Mouse (Mus musculus) G1E (cell line): ENCODE measurements around the gene 2510009E07Rik. TPM values are rescaled to one million over a fixed set of nuclear protein-coding genes. Genes with fewer than 3 reads are reported as not detected.

Source experiments
- ATAC-seq: 2 replicates; pipeline ENCODE4 v1.8.0; 2016; ENCODE audit warnings: mild to moderate bottlenecking; ENCODE audit not compliant: insufficient number of reproducible peaks, poor library complexity, low FRiP score, severe bottlenecking; ENCODE audit errors: extremely low read depth
- DNase-seq: peaks from one replicate; pipeline ENCODE4 v3.0.0; 2012; ENCODE audit warnings: low spot score
- H3K27me3 ChIP-seq: 2 replicates; pipeline ENCODE4 v1.6.1; 2012; ENCODE audit warnings: mild to moderate bottlenecking, low read length, inconsistent platforms; ENCODE audit not compliant: insufficient read depth
- H3K36me3 ChIP-seq: replicated peaks from 2 replicates; pipeline ENCODE3; 2012; ENCODE audit warnings: mild to moderate bottlenecking, inconsistent platforms
- H3K4me1 ChIP-seq: 2 replicates; pipeline ENCODE4 v1.6.1; 2012; ENCODE audit warnings: low read depth, low read length, inconsistent platforms, mixed read lengths; ENCODE audit not compliant: insufficient read depth
- H3K4me3 ChIP-seq: 2 replicates; pipeline ENCODE4 v1.5.1; 2012; ENCODE audit warnings: low read depth, mild to moderate bottlenecking, inconsistent platforms, low read length, moderate library complexity, mixed read lengths
- H3K9me3 ChIP-seq: replicated peaks from 2 replicates; pipeline ENCODE4 v1.6.1; 2012; ENCODE audit warnings: inconsistent platforms
- CTCF ChIP-seq: IDR thresholded peaks from 2 replicates; pipeline ENCODE4 v1.5.1; 2012; ENCODE audit warnings: low read depth, low read length, inconsistent platforms, mixed read lengths
- GATA1 ChIP-seq: IDR thresholded peaks from 2 replicates; pipeline ENCODE4 v1.6.1; 2012; ENCODE audit warnings: borderline replicate concordance, low read length, inconsistent platforms, mixed read lengths
- GATA2 ChIP-seq: IDR thresholded peaks from 2 replicates; pipeline ENCODE4 v1.6.1; 2012; ENCODE audit warnings: low read depth, low read length, inconsistent platforms, borderline replicate concordance
- POLR2AphosphoS5 ChIP-seq: IDR thresholded peaks from 2 replicates; pipeline ENCODE4 v1.6.1; 2012; ENCODE audit warnings: low read depth, low read length, inconsistent platforms; ENCODE audit not compliant: insufficient replicate concordance
- TAL1 ChIP-seq: conservative IDR thresholded peaks from 2 replicates; pipeline ENCODE4 v1.6.1; 2012; ENCODE audit warnings: low read depth, low read length, inconsistent platforms, mixed read lengths
- polyA plus RNA-seq: library from polyadenylated mRNA; stranded (reverse); fragments of >175 nt; gene quantifications from 2 replicates; pipeline ENCODE4 v1.2.3, GENCODE M21; 2012
- total RNA-seq, 2 experiments: library from RNA; stranded (forward) in 1 of 2; stranded (reverse) in 1 of 2; fragments of 200-1000 nt in 1 of 2; fragments of >200 nt in 1 of 2; fragmentation: Nextera tagmentation in 1 of 2; gene quantifications; 2 replicates each; pipeline ENCODE4 v1.2.3; 2014 to 2017

Gene 2510009E07Rik
- total and polyA plus RNA-seq, 3 experiments, result 0.27 TPM; not detected in 2

- no peaks in the 10 kb centered on the region for H3K9me3 ChIP-seq
- TF ChIP-seq TAL1 (no peak), POLR2AphosphoS5 (no peak), GATA2 (no peak), CTCF (no peak)
- no peak for ATAC-seq
Observed at GRCm38 (mm10) chr16:21620630-21621029, 73.8 kb downstream of the 2510009E07Rik start.

GRCm38 (mm10) chr16:21615802-21616201, 78.7 kb downstream of the 2510009E07Rik start:
- Histone ChIP-seq H3K4me3 (no peak overlapping the region), H3K4me1 (no peaks in the 10 kb centered on the region), H3K27me3 (no peaks in the 10 kb centered on the region), H3K9me3 (no peaks in the 10 kb centered on the region), H3K36me3 (peaks cover 20% of the 10 kb centered on the region)
- ATAC-seq (no peak), DNase-seq (no peak)
- peak; percentile 43; the same call in 1 of the 2 replicates for TF ChIP-seq CTCF
- TF ChIP-seq POLR2AphosphoS5, result no peak
- no peak for TF ChIP-seq GATA1

More at GRCm38 (mm10) chr16:21620630-21621029, 73.8 kb downstream of the 2510009E07Rik start:
- H3K27me3 ChIP-seq, result no peaks in the 10 kb centered on the region
- no peaks in the 10 kb centered on the region for H3K4me1 ChIP-seq
- DNase-seq, result no peak
- H3K4me3 ChIP-seq, result no peak overlapping the region
- H3K36me3 ChIP-seq, result peaks cover 8% of the 10 kb centered on the region

GRCm38 (mm10) chr16:21610473-21610872, 84.0 kb downstream of the 2510009E07Rik start:
- H3K36me3 ChIP-seq, result peaks cover 29% of the 10 kb centered on the region
- H3K9me3 ChIP-seq, result no peaks in the 10 kb centered on the region
- TF ChIP-seq GATA2 (no peak), GATA1 (no peak), POLR2AphosphoS5 (no peak), TAL1 (no peak), CTCF (no peak)
- no peaks in the 10 kb centered on the region for H3K27me3 ChIP-seq
- H3K4me1 ChIP-seq, result no peaks in the 10 kb centered on the region
- ATAC-seq (no peak), DNase-seq (no peak)
- no peak overlapping the region for H3K4me3 ChIP-seq

DNA sequence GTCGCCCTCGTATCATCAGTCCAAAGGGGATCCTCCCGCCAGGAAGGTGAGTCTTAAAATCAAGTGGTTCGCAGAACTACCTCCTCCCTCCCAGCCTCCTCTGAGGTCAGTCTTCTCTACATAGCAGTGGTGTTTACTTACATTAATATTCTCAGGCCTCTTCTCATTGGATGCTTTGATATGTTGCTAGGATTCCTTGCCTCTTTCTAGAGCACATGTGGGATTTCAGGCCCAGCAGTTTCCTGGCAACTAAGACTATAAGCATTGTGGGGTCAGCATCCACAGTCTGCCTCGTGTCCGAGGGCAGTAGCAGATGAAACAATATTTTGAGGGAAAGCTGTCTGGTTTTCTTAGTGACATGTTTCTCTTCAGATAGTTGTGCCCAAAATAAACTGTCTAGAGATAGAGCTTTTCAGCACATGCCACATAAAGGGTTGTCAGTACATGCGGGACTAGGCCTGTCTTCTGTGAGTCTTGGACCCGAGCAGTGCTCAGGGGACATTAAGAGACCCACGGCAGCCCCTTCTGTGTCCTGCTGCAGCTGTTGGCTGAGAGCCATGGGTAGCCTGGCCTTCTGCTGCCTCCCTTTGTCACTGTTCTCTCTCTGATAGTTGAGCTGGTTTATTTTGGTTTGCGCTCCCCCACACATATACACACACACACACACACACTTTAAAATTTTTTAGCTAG, 86.1 kb downstream of the 2510009E07Rik start:
- DNase-seq, result no peak
- ATAC-seq, result no peak
- no peaks in the 10 kb centered on the region for H3K4me1 ChIP-seq

DNA sequence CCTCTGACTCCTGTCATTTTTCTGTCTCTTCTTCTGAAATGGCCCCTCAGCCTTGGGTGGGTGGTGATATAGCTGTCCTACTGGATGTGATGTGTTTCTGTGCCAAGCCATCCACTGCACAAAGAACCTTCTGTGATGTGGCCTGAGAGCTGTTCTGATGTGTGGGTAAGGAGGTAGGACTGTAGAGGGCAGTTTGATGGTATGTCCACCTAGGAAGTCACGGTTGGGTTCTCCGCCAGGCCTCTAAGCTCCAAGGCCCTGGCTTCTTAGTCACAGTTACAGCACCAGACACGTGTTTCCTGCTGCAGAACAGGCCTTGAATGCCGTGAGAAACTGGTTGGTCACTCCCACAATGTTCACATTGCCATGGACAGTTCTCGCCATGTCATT, 86.8 kb downstream of the 2510009E07Rik start:
- H3K9me3 ChIP-seq, result no peaks in the 10 kb centered on the region
- H3K27me3 ChIP-seq, result no peaks in the 10 kb centered on the region
- TF ChIP-seq GATA2 (no peak), TAL1 (no peak), GATA1 (no peak), CTCF (no peak), POLR2AphosphoS5 (no peak)
- no peak overlapping the region for H3K4me3 ChIP-seq
- no peak for ATAC-seq
- DNase-seq, result no peak
- H3K4me1 ChIP-seq, result no peaks in the 10 kb centered on the region
- peaks cover 18% of the 10 kb centered on the region for H3K36me3 ChIP-seq

More for the DNA sequence above, 86.1 kb downstream of the 2510009E07Rik start:
- TF ChIP-seq POLR2AphosphoS5 (no peak), GATA2 (no peak)
- H3K36me3 ChIP-seq, result peaks cover 21% of the 10 kb centered on the region
- no peaks in the 10 kb centered on the region for H3K27me3 ChIP-seq
- no peak overlapping the region for H3K4me3 ChIP-seq
- H3K9me3 ChIP-seq, result no peaks in the 10 kb centered on the region

DNA sequence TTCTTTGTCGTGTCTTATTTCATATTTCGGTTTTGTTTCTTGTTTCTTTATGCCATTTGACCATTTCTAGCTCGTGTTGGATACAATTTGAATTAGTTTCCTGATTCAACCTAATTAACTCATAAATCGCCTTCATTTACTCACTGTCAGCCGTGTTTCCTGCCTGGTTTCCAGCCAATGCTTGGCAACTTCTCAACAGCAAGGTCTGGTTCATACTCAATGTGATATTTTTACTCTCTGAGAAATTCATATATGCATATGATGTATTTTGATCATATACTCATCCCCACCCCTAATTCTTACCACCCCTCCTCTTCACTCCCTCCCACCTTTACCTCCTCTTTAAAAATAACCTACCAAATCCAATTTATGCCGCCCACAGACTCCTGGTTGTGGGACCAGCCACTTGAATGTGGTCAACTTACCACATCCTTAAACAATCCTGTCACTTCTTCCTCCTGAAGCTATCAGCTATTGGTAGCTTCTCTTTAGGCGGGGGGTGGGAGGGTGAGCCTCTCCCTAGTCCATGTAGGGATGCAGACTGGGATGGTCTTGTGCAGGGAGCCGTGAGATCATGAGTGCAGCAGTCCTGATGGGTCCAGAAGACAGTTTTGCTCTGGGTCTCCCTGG, 87.3 kb downstream of the 2510009E07Rik start:
- peaks cover 13% of the 10 kb centered on the region for H3K36me3 ChIP-seq
- H3K9me3 ChIP-seq, result no peaks in the 10 kb centered on the region
- TF ChIP-seq POLR2AphosphoS5 (no peak), CTCF (no peak), TAL1 (no peak), GATA1 (no peak)
- no peaks in the 10 kb centered on the region for H3K27me3 ChIP-seq
- H3K4me1 ChIP-seq, result no peaks in the 10 kb centered on the region
- no peak overlapping the region for H3K4me3 ChIP-seq
- no peak for ATAC-seq
- DNase-seq, result no peak
